Mouse (Mus musculus): ENCODE measurements around the gene Gpr1. TPM values are rescaled to one million over a fixed set of nuclear protein-coding genes. Genes with fewer than 3 reads are reported as not detected.

Gpr1 gene
- polyA plus RNA-seq (2015; fragmentation: Nextera tagmentation; extraction: Ambion mirVana), result 0.12 and 0.30 TPM in 2 replicates

DNA sequence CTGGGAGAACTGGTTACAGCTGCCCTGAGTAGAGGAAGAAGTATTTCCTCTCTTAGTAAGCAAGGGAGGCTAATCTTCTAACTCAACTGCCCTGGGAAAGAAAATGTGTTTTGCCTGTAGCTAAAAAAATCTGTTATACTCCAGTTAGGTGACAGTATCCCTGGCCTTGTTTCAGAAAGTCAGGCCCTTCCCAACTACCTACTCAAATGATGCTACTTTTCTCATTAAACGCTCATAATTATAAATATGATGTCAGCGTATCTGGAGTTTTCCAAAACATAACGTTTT, at the start of gene Gpr1:
Gene Gpr1 (minus strand): TSS at position 273 of the 288 bp plus-strand sequence.
- Histone ChIP-seq H3K36me3 (ENCODE audit: control insufficient read depth, insufficient read depth) (no peaks in the 10 kb centered on the region), H3K4me3 (ENCODE audit: low read length) (peak within 1 kb of the TSS; percentile 19; the same call in 1 of the 2 replicates), H3K27me3 (ENCODE audit: control insufficient read depth, insufficient read depth, low read length) (no peaks in the 10 kb centered on the region), H3K9ac (ENCODE audit: low read length) (peak within 1 kb of the TSS; percentile 34), H3K4me2 (ENCODE audit: low read depth, low read length) (peak within 1 kb of the TSS; percentile 45; the same call in 1 of the 2 replicates), H3K27ac (ENCODE audit: low read length) (no peak within 1 kb of the TSS), H3K4me1 (ENCODE audit: control insufficient read depth, insufficient read depth, low read length) (peaks cover 3% of the 10 kb centered on the region; the same call in 1 of the 2 replicates), H3K9me3 (replicated peaks; ENCODE audit: control insufficient read depth, low read length) (0 out of 2 replicates have a peak, but pooled peaks cover under 1% of the 10 kb centered on the region)
- WGBS, result 49% methylated on average over 3 of the region's 3 CpGs
- ATAC-seq (replicated peaks; ENCODE audit: extremely low read depth, insufficient read depth, low FRiP score), result no peak

DNA sequence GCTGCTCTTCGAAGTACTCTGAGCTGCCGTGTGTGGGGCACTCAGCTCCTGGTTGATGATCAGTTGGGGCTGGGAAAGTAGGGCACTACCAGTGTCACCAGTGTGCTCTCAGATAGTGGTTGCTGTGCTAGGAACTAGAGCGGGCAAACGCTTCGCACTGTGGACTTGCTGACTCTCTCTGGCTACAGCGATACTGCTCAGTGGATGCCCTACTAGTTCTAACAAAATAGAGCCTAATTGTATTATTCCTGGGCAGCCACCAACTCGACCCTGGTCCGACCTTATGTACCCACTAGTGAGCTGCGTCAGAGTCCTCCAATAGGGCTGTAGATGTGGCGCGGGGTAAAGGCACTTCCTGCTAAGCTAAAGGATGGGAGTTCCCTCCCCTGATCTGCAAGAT, 49.3 kb upstream of the Gpr1 start:
- no peaks in the 10 kb centered on the region for H3K9me3 ChIP-seq (replicated peaks; ENCODE audit: control insufficient read depth, low read length)

GRCm38 (mm10) chr1:63261041-63261590, 46.8 kb upstream of the Gpr1 start:
- Histone ChIP-seq H3K4me1 (ENCODE audit: control insufficient read depth, insufficient read depth, low read length) (no peaks in the 10 kb centered on the region), H3K9ac (ENCODE audit: low read length) (no peak overlapping the region), H3K27ac (ENCODE audit: low read length) (no peak overlapping the region), H3K27me3 (ENCODE audit: control insufficient read depth, insufficient read depth, low read length) (peaks cover 78% of the 10 kb centered on the region), H3K36me3 (ENCODE audit: control insufficient read depth, insufficient read depth) (no peaks in the 10 kb centered on the region), H3K4me2 (ENCODE audit: low read depth, low read length) (no peak overlapping the region), H3K4me3 (ENCODE audit: low read length) (no peak overlapping the region), H3K9me3 (replicated peaks; ENCODE audit: control insufficient read depth, low read length) (no peaks in the 10 kb centered on the region)
- ATAC-seq (replicated peaks; ENCODE audit: extremely low read depth, insufficient read depth, low FRiP score), result no peak
- 37% methylated on average over 17 of the region's 17 CpGs for WGBS

More for the DNA sequence above, 49.3 kb upstream of the Gpr1 start:
- Histone ChIP-seq H3K9ac (ENCODE audit: low read length) (no peak overlapping the region), H3K27ac (ENCODE audit: low read length) (no peak overlapping the region), H3K4me3 (ENCODE audit: low read length) (no peak overlapping the region), H3K4me1 (ENCODE audit: control insufficient read depth, insufficient read depth, low read length) (no peaks in the 10 kb centered on the region), H3K4me2 (ENCODE audit: low read depth, low read length) (no peak overlapping the region), H3K36me3 (ENCODE audit: control insufficient read depth, insufficient read depth) (no peaks in the 10 kb centered on the region), H3K27me3 (ENCODE audit: control insufficient read depth, insufficient read depth, low read length) (peaks cover 76% of the 10 kb centered on the region)
- WGBS, result 38% methylated on average over 11 of the region's 11 CpGs
- no peak for ATAC-seq (replicated peaks; ENCODE audit: extremely low read depth, insufficient read depth, low FRiP score)

DNA sequence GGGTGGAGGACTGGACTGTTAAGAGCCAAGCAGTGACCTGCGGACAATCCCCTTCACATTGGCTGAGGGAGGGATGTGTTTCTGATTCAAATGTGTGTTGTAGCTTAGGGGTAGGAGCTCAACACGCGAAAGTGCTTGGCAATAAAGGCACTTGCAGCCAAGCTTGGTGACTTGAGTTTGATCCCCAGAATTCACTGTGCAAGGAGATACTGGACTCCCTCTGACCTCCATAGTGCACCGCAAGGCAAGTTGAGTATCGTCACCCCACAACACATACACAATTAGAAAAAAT, 46.3 kb upstream of the Gpr1 start:
- no peak overlapping the region for H3K9ac ChIP-seq (ENCODE audit: low read length)
- H3K27me3 ChIP-seq (ENCODE audit: control insufficient read depth, insufficient read depth, low read length), result peaks cover 78% of the 10 kb centered on the region
- H3K9me3 ChIP-seq (replicated peaks; ENCODE audit: control insufficient read depth, low read length), result no peaks in the 10 kb centered on the region
- no peaks in the 10 kb centered on the region for H3K4me1 ChIP-seq (ENCODE audit: control insufficient read depth, insufficient read depth, low read length)
- WGBS, result 41% methylated on average over 5 of the region's 5 CpGs
- no peak overlapping the region for H3K4me2 ChIP-seq (ENCODE audit: low read depth, low read length)
- ATAC-seq (replicated peaks; ENCODE audit: extremely low read depth, insufficient read depth, low FRiP score), result no peak
- H3K27ac ChIP-seq (ENCODE audit: low read length), result no peak overlapping the region
- H3K4me3 ChIP-seq (ENCODE audit: low read length), result no peak overlapping the region
- no peaks in the 10 kb centered on the region for H3K36me3 ChIP-seq (ENCODE audit: control insufficient read depth, insufficient read depth)

- Histone ChIP-seq H3K4me2 (ENCODE audit: low read depth, low read length) (no peak overlapping the region), H3K36me3 (ENCODE audit: control insufficient read depth, insufficient read depth) (no peaks in the 10 kb centered on the region), H3K27me3 (ENCODE audit: control insufficient read depth, insufficient read depth, low read length) (peaks cover 79% of the 10 kb centered on the region), H3K4me3 (ENCODE audit: low read length) (no peak overlapping the region), H3K9me3 (replicated peaks; ENCODE audit: control insufficient read depth, low read length) (no peaks in the 10 kb centered on the region), H3K9ac (ENCODE audit: low read length) (no peak overlapping the region), H3K4me1 (ENCODE audit: control insufficient read depth, insufficient read depth, low read length) (no peaks in the 10 kb centered on the region), H3K27ac (ENCODE audit: low read length) (no peak overlapping the region)
- no peak for ATAC-seq (replicated peaks; ENCODE audit: extremely low read depth, insufficient read depth, low FRiP score)
- WGBS, result 39% methylated on average over 17 of the region's 17 CpGs
Measured at GRCm38 (mm10) chr1:63259916-63260741, 45.8 kb upstream of the Gpr1 start.

DNA sequence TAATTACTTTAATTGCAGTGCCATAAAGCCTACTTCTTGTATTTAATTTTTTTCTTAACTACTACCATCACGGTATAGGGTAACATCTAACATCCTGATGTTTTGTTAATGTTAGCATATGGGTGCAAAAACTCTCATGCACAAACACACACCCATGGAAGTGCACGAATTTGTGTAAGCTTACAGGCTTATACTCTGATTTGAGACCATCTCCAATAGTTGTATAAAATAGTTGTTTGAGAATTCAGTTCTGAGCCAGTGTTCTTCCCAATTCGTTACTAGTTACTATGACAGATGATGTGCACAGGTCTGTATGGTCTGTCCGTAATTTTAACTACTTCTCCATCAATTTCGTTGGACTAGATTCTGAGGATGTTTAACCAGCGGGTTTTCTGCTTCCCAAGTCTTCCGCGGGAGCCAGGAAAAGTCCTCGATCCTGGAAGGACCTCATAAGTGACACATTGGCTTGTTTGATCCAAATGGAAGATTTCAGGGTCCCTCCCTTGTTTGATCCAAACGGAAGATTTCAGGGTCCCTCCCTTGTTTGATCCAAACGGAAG, 45.0 kb upstream of the Gpr1 start:
- no peak overlapping the region for H3K27ac ChIP-seq (ENCODE audit: low read length)
- peaks cover 79% of the 10 kb centered on the region for H3K27me3 ChIP-seq (ENCODE audit: control insufficient read depth, insufficient read depth, low read length)
- H3K9ac ChIP-seq (ENCODE audit: low read length), result no peak overlapping the region
- no peaks in the 10 kb centered on the region for H3K36me3 ChIP-seq (ENCODE audit: control insufficient read depth, insufficient read depth)
- no peaks in the 10 kb centered on the region for H3K9me3 ChIP-seq (replicated peaks; ENCODE audit: control insufficient read depth, low read length)
- no peaks in the 10 kb centered on the region for H3K4me1 ChIP-seq (ENCODE audit: control insufficient read depth, insufficient read depth, low read length)
- H3K4me3 ChIP-seq (ENCODE audit: low read length), result no peak overlapping the region
- ATAC-seq (replicated peaks; ENCODE audit: extremely low read depth, insufficient read depth, low FRiP score), result no peak
- H3K4me2 ChIP-seq (ENCODE audit: low read depth, low read length), result no peak overlapping the region
- WGBS, result 38% methylated on average over 11 of the region's 11 CpGs

GRCm38 (mm10) chr1:63258501-63258900, 44.2 kb upstream of the Gpr1 start:
- no peak overlapping the region for H3K4me2 ChIP-seq (ENCODE audit: low read depth, low read length)
- H3K27ac ChIP-seq (ENCODE audit: low read length), result no peak overlapping the region
- peaks cover 75% of the 10 kb centered on the region for H3K27me3 ChIP-seq (ENCODE audit: control insufficient read depth, insufficient read depth, low read length)
- H3K36me3 ChIP-seq (ENCODE audit: control insufficient read depth, insufficient read depth), result no peaks in the 10 kb centered on the region
- no peaks in the 10 kb centered on the region for H3K4me1 ChIP-seq (ENCODE audit: control insufficient read depth, insufficient read depth, low read length)
- no peak overlapping the region for H3K4me3 ChIP-seq (ENCODE audit: low read length)
- no peak overlapping the region for H3K9ac ChIP-seq (ENCODE audit: low read length)
- WGBS, result 43% methylated on average over 2 of the region's 2 CpGs
- no peak for ATAC-seq (replicated peaks; ENCODE audit: extremely low read depth, insufficient read depth, low FRiP score)
- H3K9me3 ChIP-seq (replicated peaks; ENCODE audit: control insufficient read depth, low read length), result no peaks in the 10 kb centered on the region

GRCm38 (mm10) chr1:63256083-63256482, 41.7 kb upstream of the Gpr1 start:
- no peak overlapping the region for H3K27ac ChIP-seq (ENCODE audit: low read length)
- ATAC-seq (replicated peaks; ENCODE audit: extremely low read depth, insufficient read depth, low FRiP score), result no peak
- no peaks in the 10 kb centered on the region for H3K9me3 ChIP-seq (replicated peaks; ENCODE audit: control insufficient read depth, low read length)
- H3K4me3 ChIP-seq (ENCODE audit: low read length), result no peak overlapping the region
- 32% methylated on average over 5 of the region's 5 CpGs for WGBS
- H3K4me2 ChIP-seq (ENCODE audit: low read depth, low read length), result no peak overlapping the region
- H3K36me3 ChIP-seq (ENCODE audit: control insufficient read depth, insufficient read depth), result no peaks in the 10 kb centered on the region
- no peaks in the 10 kb centered on the region for H3K4me1 ChIP-seq (ENCODE audit: control insufficient read depth, insufficient read depth, low read length)
- H3K27me3 ChIP-seq (ENCODE audit: control insufficient read depth, insufficient read depth, low read length), result peaks cover 80% of the 10 kb centered on the region
- H3K9ac ChIP-seq (ENCODE audit: low read length), result no peak overlapping the region

GRCm38 (mm10) chr1:63255101-63255500, 40.8 kb upstream of the Gpr1 start:
- ATAC-seq (replicated peaks; ENCODE audit: extremely low read depth, insufficient read depth, low FRiP score), result no peak
- no peak overlapping the region for H3K27ac ChIP-seq (ENCODE audit: low read length)
- WGBS, result 31% methylated on average over 4 of the region's 4 CpGs
- H3K4me1 ChIP-seq (ENCODE audit: control insufficient read depth, insufficient read depth, low read length), result no peaks in the 10 kb centered on the region
- no peak overlapping the region for H3K9ac ChIP-seq (ENCODE audit: low read length)
- peaks cover 78% of the 10 kb centered on the region for H3K27me3 ChIP-seq (ENCODE audit: control insufficient read depth, insufficient read depth, low read length)
- H3K4me3 ChIP-seq (ENCODE audit: low read length), result no peak overlapping the region
- no peaks in the 10 kb centered on the region for H3K9me3 ChIP-seq (replicated peaks; ENCODE audit: control insufficient read depth, low read length)
- H3K36me3 ChIP-seq (ENCODE audit: control insufficient read depth, insufficient read depth), result no peaks in the 10 kb centered on the region
- no peak overlapping the region for H3K4me2 ChIP-seq (ENCODE audit: low read depth, low read length)

Data from heart, embryonic 16.5 days (tissue).